Mouse (Mus musculus): ENCODE results near the gene Lhx8. TPM values are rescaled to one million over a fixed set of nuclear protein-coding genes. Genes with fewer than 3 reads are reported as not detected.

The Lhx8 gene
- polyA plus RNA-seq, 1 experiment from 2014 or later, result 2.8 TPM

DNA sequence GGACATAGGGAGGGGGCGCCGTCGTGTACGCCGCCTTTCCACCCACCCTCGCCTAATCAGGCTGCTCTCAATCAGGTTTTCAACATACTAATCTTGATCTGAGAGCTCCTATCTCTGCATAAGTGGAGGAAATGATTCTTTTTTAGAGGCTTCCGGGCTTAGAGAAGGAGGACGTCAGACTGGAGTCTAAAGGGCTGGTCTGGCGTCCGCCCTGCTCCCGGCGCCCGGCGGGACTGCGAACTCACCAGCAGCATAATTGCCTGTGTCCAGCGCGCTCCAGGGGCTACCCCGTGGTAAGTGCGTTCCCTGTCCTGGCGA is 1.7 kb upstream of the Lhx8 start:
- Histone ChIP-seq H3K9me3 (no peaks in the 10 kb centered on the region), H3K4me3 (peak overlapping the region; percentile 33), H3K4me1 (replicated peaks) (peaks cover 41% of the 10 kb centered on the region), H3K36me3 (no peaks in the 10 kb centered on the region), H3K27ac (no peak overlapping the region), H3K27me3 (ENCODE audit: insufficient read depth, poor library complexity, severe bottlenecking) (peaks cover 100% of the 10 kb centered on the region)
- under 1% methylated on average over 20 of the region's 20 CpGs for WGBS
- DNase-seq (ENCODE audit: low spot score), result peak; percentile 70

DNA sequence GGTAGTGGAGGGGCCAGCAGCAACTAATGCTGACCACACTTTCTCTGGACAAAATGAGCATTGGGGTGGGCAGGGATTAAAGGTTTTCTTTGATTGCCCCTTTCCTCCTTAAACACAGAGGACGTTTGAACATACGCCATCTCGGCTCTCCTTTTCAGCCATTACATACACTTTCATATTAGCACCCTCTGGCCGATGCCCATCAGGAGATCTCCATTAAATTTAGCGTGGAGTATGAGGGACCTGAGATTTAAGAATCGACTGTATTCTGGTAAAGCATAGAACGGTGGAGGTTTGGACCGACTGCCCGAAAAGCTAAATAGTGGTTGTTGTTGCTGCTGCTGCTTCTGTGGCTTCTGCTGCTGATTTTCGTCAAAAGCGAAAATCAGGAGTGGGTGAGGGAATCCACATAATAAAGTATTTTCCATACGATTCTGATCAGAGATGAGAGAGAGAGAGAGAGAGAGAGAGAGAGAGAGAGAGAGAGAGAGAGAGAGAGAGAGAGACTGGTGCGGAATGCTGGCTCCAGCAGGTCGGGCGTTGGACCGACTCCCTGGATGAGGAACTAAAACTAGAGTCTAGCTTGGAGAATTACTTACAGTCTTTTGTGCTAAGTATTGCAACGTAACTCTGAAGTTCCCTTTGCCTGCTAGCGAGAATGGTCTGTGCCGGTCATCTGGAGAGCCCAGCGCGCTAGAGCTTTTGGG is 1.2 kb upstream of the Lhx8 start:
- peak overlapping the region; percentile 33 for H3K4me3 ChIP-seq
- peaks cover 100% of the 10 kb centered on the region for H3K27me3 ChIP-seq (ENCODE audit: insufficient read depth, poor library complexity, severe bottlenecking)
- H3K36me3 ChIP-seq, result no peaks in the 10 kb centered on the region
- peak; percentile 41 for DNase-seq (ENCODE audit: low spot score)
- no peak overlapping the region for H3K27ac ChIP-seq
- no peaks in the 10 kb centered on the region for H3K9me3 ChIP-seq
- H3K4me1 ChIP-seq (replicated peaks), result peaks cover 41% of the 10 kb centered on the region
- under 1% methylated on average over 21 of the region's 21 CpGs for WGBS

DNA sequence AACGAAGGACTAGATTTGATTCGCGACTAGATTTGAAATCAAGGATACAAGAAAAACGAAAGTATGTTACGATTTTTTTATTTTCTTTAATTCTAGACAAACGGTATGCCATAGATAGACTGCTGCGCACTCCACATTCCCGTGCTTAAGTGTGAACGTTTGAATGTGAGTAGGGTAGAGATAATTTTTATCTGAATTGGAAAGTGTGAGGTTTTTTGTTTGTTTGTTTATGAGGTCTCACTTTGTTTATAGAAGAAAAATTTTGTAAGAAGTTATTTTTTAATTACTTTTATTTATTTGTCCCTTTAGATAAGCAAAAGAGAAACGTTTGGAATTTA is 513 bp upstream of the Lhx8 start:
- under 1% methylated on average over 10 of the region's 10 CpGs for WGBS
- Histone ChIP-seq H3K27me3 (ENCODE audit: insufficient read depth, poor library complexity, severe bottlenecking) (peaks cover 100% of the 10 kb centered on the region), H3K27ac (no peak overlapping the region), H3K9me3 (no peaks in the 10 kb centered on the region), H3K36me3 (no peaks in the 10 kb centered on the region), H3K4me1 (replicated peaks) (peaks cover 41% of the 10 kb centered on the region), H3K4me3 (no peak overlapping the region)
- no peak for DNase-seq (ENCODE audit: low spot score)

DNA sequence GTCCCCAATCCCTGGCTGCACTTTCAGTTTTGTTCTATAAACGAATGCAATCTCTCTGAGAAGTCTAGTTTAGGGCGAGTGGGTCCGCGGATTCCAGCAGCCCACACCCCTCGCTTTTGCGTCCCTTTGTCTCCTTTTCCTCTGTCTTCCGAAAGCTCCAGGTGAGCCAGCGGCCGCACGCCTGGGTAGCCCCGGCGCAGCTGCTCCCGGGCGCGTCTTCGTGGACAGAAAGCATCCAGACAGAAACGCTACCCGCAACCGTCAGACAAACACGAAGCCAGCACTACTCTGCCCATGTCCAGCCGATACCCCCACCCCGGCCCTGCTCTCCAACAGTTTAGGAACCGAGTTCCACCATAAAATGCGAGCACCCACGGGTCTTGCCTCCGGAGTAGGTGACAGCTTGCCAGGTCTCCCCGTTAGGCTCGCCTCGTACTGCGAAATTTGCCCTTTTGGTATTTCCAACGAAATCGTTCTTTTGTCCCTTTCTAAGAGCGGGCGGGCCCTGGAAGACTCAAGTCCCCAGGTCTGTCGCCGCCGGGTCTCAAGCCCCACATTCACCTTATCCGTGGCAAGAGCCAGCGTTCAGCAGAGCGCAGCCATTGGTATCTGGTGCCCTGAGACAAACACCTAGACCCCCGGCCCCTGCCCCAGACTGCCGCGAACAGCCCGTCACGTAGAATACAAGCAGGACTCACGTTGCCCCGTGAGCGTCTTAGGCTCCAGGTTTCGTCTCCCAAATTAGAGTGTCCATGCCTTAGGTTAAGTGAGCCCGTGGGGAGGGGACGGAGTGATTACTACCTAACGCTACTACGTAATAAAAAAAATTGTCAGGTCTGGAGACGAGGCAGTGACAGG is 907 bp downstream of the Lhx8 start:
- Histone ChIP-seq H3K4me1 (replicated peaks) (peaks cover 41% of the 10 kb centered on the region), H3K27me3 (ENCODE audit: insufficient read depth, poor library complexity, severe bottlenecking) (peaks cover 100% of the 10 kb centered on the region), H3K4me3 (peak overlapping the region; percentile 60), H3K9me3 (no peaks in the 10 kb centered on the region), H3K27ac (peak overlapping the region; percentile 13; the same call in 1 of the 2 replicates), H3K36me3 (no peaks in the 10 kb centered on the region)
- peak; percentile 69 for DNase-seq (ENCODE audit: low spot score)
- WGBS, result under 1% methylated on average over 54 of the region's 54 CpGs

DNA sequence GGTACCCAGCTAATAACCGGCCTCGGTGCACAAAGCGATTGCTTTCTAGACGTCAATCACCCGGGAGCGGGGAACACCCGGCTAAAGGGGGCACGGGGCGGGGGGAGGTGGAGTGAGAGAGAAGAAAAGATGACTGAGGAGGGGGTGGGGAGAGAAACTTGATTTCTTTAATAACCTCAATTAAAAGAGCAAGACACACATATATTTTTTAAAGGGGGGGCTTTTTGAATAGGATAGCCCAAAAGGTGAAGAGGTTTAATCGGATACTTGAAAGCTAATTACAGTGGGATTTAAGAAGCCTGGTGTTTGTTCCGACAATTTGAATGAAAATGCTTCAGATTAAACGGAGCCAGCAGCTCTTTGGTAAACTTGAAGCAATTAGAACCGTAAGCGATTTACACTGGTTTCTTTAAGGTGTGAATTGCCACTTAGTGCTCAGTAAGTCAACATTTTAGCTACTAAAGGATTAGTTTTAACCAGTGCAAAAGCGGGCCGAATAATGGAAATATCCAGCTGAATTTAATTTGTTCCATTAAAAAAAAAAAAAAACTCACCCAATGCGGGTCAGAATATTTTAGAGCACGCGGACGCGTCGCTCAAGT is 1.6 kb downstream of the Lhx8 start:
- Histone ChIP-seq H3K27me3 (ENCODE audit: insufficient read depth, poor library complexity, severe bottlenecking) (peaks cover 100% of the 10 kb centered on the region), H3K27ac (peak overlapping the region; percentile 83), H3K4me3 (peak overlapping the region; percentile 60), H3K36me3 (no peaks in the 10 kb centered on the region), H3K9me3 (no peaks in the 10 kb centered on the region), H3K4me1 (replicated peaks) (peaks cover 41% of the 10 kb centered on the region)
- no peak for DNase-seq (ENCODE audit: low spot score)
- under 1% methylated on average over 22 of the region's 22 CpGs for WGBS

DNA sequence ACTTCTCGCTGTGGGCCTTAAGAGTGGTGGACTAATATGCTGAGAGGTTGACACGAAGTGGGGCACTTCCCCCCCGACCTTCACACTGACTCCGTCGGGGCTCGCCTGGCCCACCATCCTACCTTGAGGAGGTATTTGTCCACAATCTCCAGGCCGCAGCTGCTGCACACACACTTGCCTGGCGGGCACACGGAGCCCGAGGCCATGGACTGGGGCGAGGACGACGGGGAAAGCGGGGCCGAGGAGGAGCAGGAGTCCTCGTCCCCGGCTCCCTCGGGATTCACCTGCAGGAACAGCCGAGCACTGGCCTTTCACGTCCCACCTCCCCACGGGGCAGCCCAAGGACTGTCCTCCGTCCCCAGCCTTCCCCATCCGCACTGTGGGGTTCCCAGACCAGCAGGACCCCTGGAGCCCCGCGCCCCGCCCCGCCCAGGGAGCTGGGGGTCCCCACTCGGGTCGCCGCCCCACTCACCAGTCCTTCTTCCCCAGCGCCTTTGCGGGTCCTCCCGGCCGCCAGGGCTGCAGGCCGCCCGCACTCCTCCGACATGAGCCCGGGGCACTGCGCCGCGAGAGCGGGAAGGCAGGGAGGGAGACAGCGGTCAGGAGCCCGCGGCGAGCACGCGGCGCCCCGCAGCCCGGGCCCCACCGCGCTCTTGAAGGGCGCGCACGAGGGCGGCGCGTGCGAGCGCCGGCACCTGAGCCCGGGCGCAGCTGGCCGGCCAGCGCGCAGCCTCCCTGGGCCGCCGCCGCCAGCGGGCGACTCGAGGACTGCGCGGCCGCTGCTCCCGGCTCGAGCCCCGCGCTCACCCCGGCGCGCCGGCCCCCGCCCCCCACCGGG is 2.4 kb downstream of the Lhx8 start:
- peaks cover 98% of the 10 kb centered on the region for H3K27me3 ChIP-seq (ENCODE audit: insufficient read depth, poor library complexity, severe bottlenecking)
- H3K4me3 ChIP-seq, result peak overlapping the region; percentile 60
- H3K4me1 ChIP-seq (replicated peaks), result peaks cover 41% of the 10 kb centered on the region
- under 1% methylated on average over 86 of the region's 86 CpGs for WGBS
- H3K9me3 ChIP-seq, result no peaks in the 10 kb centered on the region
- DNase-seq (ENCODE audit: low spot score), result peak; percentile 74
- H3K36me3 ChIP-seq, result no peaks in the 10 kb centered on the region
- H3K27ac ChIP-seq, result peak overlapping the region; percentile 83

DNA sequence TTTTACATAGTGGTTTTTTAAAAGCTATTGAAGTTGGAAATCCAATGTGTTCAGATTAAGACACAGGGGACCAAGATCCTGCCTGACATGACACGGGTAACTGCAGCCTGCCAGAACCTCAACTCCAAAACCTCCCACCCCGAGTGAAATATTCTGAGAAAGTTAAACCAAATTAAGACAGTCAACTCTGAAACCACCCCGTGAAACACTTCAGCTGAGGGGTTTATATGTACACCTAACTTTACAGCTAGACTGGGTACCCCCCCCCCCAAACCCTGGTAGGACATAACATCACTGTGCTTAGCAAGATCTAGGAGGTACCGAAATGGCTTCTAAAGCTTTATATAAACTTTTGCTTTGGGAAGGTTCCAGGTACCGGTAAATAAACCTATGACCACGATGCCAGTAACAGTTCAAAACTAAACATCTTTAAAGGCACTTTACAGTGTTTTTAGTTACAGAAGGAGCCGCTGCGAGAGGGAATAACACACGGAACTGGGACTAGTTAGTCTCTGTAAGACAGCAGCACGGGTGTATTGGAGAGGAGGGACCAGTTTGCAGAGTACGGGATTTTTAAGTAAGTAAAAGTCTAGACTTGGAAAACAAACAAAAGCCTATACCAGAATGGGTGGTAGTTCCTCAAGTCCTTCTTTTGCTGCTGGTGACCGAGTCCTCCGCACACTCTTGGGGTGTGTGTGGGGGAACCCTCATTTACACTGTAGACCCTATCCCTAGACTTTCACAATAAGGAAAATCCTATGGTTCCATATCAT is 3.2 kb downstream of the Lhx8 start:
- no peak overlapping the region for H3K27ac ChIP-seq
- no peaks in the 10 kb centered on the region for H3K36me3 ChIP-seq
- peaks cover 96% of the 10 kb centered on the region for H3K27me3 ChIP-seq (ENCODE audit: insufficient read depth, poor library complexity, severe bottlenecking)
- H3K4me1 ChIP-seq (replicated peaks), result peaks cover 39% of the 10 kb centered on the region
- H3K9me3 ChIP-seq, result no peaks in the 10 kb centered on the region
- 2% methylated on average over 13 of the region's 13 CpGs for WGBS
- peak overlapping the region; percentile 60; the same call in 1 of the 2 replicates for H3K4me3 ChIP-seq
- DNase-seq (ENCODE audit: low spot score), result no peak

DNA sequence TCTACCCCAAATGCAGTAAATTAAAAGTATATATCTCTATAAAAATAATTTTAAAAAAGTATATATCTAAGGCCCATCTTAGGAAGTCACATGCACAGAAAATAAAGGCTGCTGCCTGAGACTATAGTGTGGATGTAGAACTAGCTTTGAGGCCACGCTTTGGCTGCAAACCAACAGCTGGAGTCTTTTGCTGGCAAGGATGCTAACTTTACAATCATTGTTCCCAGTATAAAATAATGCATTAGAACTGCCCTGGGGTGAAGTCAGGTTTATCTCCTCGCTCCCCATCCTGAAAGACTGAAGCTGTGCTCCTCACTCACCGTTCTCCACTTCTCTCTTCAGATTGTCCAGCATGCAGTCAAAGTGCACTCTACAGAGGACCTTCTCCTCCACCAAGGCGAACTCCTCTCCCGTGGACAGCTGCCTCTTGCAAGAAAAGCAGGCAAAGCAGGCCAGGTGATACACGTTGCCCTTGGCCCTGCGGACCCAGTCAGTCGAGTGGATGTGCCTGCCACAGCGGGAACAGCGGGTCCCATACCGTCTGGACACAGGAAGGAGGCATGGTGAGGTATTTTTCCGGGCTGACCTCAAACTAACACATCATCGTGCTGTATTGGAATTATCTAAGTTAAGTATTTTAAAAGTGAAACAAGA is 8.4 kb downstream of the Lhx8 start:
- no peaks in the 10 kb centered on the region for H3K4me1 ChIP-seq (replicated peaks)
- H3K36me3 ChIP-seq, result no peaks in the 10 kb centered on the region
- no peak overlapping the region for H3K27ac ChIP-seq
- DNase-seq (ENCODE audit: low spot score), result no peak
- H3K27me3 ChIP-seq (ENCODE audit: insufficient read depth, poor library complexity, severe bottlenecking), result peaks cover 48% of the 10 kb centered on the region
- H3K9me3 ChIP-seq, result no peaks in the 10 kb centered on the region
- H3K4me3 ChIP-seq, result no peak overlapping the region
- 70% methylated on average over 13 of the region's 13 CpGs for WGBS

DNA sequence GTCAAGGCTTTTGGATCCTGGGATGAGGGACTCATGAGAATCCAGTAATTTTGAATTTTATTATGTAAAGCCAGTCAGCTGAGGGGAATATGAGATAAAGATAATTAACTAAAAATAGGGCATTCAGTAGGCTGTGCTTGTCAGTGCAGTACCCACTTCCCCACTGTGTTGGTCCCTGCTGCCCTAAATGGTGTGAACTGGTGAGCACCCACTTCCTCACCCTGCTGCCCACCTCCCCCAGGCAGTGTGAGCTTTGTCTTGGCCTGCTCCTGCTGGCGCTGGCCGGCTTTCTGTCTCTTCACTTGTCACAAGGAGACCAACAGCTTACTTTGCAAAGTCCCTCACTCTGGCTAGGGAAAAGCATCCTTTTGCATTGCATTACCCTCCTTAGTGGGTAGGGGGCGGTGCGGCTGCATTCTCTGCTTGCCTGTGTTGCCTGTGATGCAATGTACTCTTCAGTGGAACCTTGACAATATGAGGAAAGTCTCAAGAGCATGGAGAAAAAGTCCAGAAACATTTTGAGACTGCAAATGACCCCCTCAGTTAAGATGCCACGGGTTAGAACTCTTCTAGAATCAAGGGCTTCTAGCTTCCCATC is 12.7 kb downstream of the Lhx8 start:
- Histone ChIP-seq H3K4me3 (no peak overlapping the region), H3K4me1 (replicated peaks) (no peaks in the 10 kb centered on the region), H3K27me3 (ENCODE audit: insufficient read depth, poor library complexity, severe bottlenecking) (peaks cover 7% of the 10 kb centered on the region; the same call in 1 of the 2 replicates), H3K27ac (no peak overlapping the region), H3K36me3 (no peaks in the 10 kb centered on the region), H3K9me3 (no peaks in the 10 kb centered on the region)
- WGBS, result 15% methylated on average over 5 of the region's 5 CpGs
- peak; percentile 59 for DNase-seq (ENCODE audit: low spot score)

DNA sequence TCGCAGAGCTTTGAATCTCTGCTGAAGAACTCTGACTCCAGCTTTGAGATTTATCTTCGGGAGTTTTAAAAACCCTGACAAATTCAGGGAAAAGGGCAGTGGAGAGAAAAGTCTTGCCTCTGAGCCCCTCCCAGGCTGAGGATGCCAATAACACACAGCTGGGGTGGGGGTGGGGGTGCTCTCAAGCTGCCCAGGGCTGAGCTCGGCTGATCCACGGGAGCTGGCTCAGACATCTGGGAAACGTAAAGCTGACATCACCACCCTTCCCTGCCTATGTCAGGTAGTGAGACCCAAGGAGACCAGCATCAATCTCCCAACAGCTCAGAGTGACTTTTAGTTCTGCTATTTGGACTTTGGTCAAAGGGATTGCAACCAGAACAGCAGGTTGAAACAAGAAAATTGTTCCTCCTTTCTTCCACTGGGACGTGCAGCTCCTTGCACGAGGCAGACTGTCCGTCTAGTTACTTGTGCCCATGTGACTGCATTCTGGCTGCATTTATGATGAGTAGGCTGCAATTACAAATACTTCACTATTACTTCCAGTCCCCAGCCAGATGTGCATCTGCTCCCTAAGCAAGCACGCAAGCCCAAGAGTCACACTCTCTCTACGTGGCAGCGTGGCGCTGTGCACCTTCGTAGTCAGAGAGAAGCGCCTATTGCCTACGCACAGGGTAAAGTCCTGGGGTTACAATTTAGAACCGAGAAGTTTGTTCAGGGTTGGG is 25.1 kb downstream of the Lhx8 start:
- DNase-seq (ENCODE audit: low spot score), result no peak
- Histone ChIP-seq H3K4me3 (no peak overlapping the region), H3K27me3 (ENCODE audit: insufficient read depth, poor library complexity, severe bottlenecking) (no peaks in the 10 kb centered on the region), H3K36me3 (no peaks in the 10 kb centered on the region), H3K27ac (no peak overlapping the region), H3K4me1 (replicated peaks) (no peaks in the 10 kb centered on the region), H3K9me3 (no peaks in the 10 kb centered on the region)
- WGBS, result 77% methylated on average over 16 of the region's 16 CpGs

DNA sequence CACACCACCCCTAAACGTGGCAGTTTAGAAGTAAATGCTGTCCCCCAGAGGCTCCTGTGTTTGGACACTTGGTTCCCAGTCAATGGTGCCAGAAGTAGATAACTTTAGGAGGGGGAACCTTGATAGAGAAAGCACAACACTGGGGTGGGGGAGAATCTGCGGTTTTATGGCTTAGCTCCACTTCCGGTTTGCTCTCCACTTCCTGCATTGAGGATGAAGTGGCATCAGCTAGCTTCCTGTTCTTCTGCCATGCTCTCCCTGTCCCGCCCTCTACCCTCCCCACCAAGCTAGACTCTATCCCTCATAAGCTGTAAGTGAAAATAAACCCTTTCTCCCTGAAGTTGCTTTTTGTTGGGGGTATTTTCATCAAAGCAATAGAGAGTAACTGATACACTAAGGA is 29.4 kb downstream of the Lhx8 start:
- H3K4me1 ChIP-seq (replicated peaks), result no peaks in the 10 kb centered on the region
- H3K9me3 ChIP-seq, result no peaks in the 10 kb centered on the region
- H3K36me3 ChIP-seq, result no peaks in the 10 kb centered on the region
- H3K4me3 ChIP-seq, result no peak overlapping the region
- 86% methylated on average over 4 of the region's 4 CpGs for WGBS
- no peak overlapping the region for H3K27ac ChIP-seq
- no peak for DNase-seq (ENCODE audit: low spot score)
- no peaks in the 10 kb centered on the region for H3K27me3 ChIP-seq (ENCODE audit: insufficient read depth, poor library complexity, severe bottlenecking)
